Mouse (Mus musculus): Measurements from ENCODE around the gene Dppa3.

Gene Dppa3

DNA sequence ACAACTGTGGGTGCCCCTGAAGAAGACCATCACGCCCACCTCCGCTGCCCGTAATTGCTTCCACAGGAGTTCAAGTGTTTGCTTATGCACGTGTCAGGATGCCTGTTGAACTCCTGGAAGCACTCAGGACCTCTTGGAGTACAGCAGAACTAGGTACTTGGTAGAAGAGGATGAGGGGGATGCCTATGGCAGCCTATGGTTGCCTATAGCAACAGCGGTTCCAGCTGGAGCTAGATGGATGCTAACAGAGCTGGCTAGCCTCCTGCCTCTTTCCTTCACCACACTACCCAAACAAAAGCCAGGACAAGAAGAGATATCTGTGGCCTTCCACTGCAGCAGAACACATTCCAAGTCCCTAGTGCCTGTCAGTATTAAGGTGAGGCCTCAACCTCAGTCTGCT is 41.5 kb downstream of the Dppa3 start:
- in situ Hi-C loops (cut with MboI): no loop called here

DNA sequence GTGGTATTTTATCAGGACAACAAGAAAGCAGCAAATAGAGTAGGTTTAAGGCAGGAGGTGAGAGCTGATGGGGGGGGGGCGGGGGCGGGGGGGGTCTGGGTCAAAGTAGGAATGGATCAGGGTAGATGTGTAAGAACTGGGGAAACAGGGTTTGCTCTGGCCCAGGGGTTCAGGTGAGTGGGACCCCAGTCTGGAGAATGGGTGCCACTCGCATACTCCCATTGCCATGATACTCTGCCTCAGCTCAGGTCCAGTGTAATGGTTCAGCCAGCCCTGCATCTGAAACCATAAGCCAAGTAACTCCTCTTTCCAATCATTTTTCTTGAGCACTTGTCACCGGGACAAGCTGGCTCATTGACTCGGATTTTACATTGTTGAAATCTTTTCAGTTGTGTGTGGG is 42.6 kb downstream of the Dppa3 start:
- in situ Hi-C loops (cut with MboI): no loop called here

DNA sequence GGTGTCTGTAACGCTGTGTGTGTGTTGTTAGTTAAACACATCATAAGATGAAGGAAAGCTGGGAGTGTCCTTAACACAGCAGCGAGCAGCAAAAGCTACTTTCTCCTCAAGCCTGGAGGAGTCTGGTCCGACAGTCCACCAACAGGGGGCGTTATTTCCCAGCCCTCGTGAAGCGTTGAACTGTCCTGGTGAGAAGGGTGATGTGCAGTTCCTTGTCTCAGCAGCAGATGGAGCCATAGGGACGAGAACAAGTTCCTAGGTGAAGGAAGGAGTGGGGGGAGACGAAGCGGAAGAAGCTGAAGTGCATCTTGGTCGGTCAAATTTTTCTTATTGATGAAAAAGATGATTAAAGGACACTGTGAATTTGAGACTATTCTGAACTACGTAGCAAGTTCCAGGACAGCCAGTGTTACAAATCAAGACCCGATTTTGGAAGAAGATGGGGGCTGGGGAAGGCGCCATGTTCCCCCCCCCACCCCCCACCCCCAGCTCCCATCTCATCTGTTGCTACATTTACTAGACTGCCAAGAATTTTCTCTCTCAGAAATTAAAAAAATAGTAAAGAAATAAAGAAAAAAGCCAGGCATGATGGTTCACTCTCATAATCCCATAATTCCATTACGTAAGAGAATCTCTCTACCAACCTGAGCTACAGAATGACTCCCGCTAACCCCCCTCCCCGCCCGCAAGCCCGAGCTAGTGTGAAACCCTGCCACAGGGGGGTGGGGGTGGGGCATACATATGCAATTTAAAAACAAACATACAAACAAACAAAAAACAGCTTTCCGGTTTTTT is 43.4 kb downstream of the Dppa3 start:
- in situ Hi-C loops (cut with MboI): no loop called here

DNA sequence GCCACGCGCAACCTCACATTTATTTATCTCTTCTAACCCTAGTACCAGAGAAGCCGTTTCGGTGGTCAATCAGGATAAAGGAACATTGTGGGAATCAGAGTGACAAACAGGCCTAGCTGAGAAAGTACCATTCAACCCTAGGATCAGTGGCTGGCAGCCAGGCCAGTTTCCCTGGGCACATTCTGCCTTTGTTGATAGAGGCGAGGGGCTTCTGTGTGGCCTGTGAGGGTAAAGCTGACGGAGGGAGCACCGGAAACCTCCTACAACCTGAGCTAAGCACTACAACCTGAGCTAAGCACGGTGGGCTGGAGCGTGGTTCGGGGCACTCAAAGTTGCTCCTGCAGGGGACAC is 44.0 kb downstream of the Dppa3 start:
- in situ Hi-C loops (cut with MboI): no loop called here

DNA sequence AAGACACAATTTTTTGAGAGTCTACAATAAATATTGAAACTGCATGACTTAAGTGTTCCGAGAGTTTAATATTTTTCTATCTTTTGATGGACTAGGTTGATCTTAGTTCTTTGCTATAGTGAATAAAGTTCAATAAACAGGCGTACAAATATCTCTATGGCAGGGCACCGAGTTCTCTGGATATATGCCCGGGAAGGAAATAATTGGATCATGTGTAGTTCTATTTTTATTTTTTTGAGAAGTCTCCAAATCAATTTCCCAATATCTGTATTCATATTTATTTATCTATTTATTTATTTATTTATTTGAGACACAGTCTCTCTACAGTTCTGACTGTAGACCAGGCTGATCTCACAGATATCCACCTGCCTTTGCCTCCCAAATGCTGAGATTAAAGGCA is 44.6 kb downstream of the Dppa3 start:
- in situ Hi-C loops (cut with MboI): no loop called here

DNA sequence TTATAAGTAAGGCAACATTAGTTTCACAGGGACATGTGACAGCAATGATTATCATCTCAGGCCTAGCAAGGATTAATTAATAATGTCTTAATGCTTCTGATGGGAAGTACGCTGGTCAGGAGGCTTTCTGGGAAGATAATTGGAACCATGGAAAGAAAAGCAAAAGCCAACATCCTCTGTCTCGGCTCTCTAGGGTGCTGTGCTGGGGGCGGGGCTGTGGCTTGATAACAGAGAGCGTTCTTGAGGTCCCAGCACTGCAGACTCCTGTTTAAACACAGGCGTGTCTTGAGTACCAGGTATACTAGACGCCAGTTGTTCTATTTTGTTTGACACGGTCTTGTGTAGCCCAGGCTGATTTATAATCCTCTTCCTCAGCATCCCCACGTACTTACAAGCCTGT is 46.5 kb downstream of the Dppa3 start:
- in situ Hi-C loops (cut with MboI): no loop called here
